Mouse (Mus musculus) lung, embryonic 15.5 days (tissue): ENCODE data around the gene Ift27. TPM values are rescaled to one million over a fixed set of nuclear protein-coding genes. Genes with fewer than 3 reads are reported as not detected.

Experiments used
- ATAC-seq: fragments of 200-750 bp; cut with Nextera tagmentation; 2 replicates; pipeline ENCODE4 v1.8.0; 2017; ENCODE audit warnings: moderate number of reproducible peaks, borderline replicate concordance; ENCODE audit not compliant: low FRiP score, low TSS enrichment; ENCODE audit errors: extremely low read depth
- H3K27ac ChIP-seq: fragments of 300-500 bp; sonication (generic); 2 replicates; pipeline ENCODE4 v1.5.1; 2015; ENCODE audit warnings: moderate library complexity, mild to moderate bottlenecking, inconsistent platforms
- H3K27me3 ChIP-seq: fragments of 300-500 bp; sonication (generic); 2 replicates; pipeline ENCODE4 v1.6.1; 2015; ENCODE audit warnings: inconsistent platforms
- H3K36me3 ChIP-seq: fragments of 300-500 bp; sonication (generic); 2 replicates; pipeline ENCODE4 v1.6.1; 2015; ENCODE audit warnings: inconsistent platforms
- H3K4me1 ChIP-seq: fragments of 300-500 bp; sonication (generic); 2 replicates; pipeline ENCODE4 v1.6.1; 2015; ENCODE audit warnings: inconsistent platforms
- H3K4me2 ChIP-seq: fragments of 300-500 bp; sonication (generic); 2 replicates; pipeline ENCODE4 v1.6.1; 2015; ENCODE audit warnings: inconsistent platforms, mild to moderate bottlenecking, moderate library complexity
- H3K4me3 ChIP-seq: fragments of 300-500 bp; sonication (generic); 2 replicates; pipeline ENCODE4 v1.5.1; 2015; ENCODE audit warnings: mild to moderate bottlenecking, inconsistent platforms
- H3K9ac ChIP-seq: fragments of 300-500 bp; sonication (generic); 2 replicates; pipeline ENCODE4 v1.6.1; 2015; ENCODE audit warnings: inconsistent platforms
- H3K9me3 ChIP-seq: fragments of 300-500 bp; sonication (generic); 2 replicates; pipeline ENCODE4 v1.6.1; 2016; ENCODE audit warnings: inconsistent platforms
- WGBS: fragments of 180-500 bp; shearing (Covaris S2); methylation state at CpG from one replicate; pipeline ENCODE4 v1.1.7; 2015; 5-methylcytosine and 5-hydroxymethylcytosine counted together
- polyA plus RNA-seq: library from polyadenylated mRNA; unstranded; fragments of >200 nt; fragmentation: Nextera tagmentation; extraction: Ambion mirVana; gene quantifications from 2 replicates; pipeline ENCODE4 v1.2.1, GENCODE M21; 2015

The Ift27 gene
- polyA plus RNA-seq, 1 experiment from 2014 or later, result 88.0 TPM

DNA sequence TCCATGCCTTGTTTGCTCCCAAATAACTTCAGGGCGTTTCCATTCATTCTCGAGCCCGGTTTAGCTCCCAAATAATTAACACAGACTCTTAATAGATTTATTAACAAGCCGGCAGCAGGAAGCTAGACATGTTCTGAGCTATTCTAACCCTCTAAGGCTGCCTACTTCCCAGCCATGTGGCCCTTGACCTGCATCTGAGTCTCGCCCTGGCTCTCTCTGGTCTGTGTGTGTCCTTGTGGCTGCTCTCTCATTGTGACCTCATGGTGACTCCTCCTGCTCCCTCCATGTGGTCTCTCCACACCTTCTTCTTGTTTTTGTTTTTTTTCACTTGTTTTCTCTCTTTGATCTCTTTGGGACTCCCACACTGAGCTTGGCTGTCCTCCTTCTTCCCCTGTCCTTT, 13.0 kb upstream of the Ift27 start:
- Histone ChIP-seq H3K36me3 (no peaks in the 10 kb centered on the region), H3K4me2 (no peak overlapping the region), H3K27me3 (peaks cover 8% of the 10 kb centered on the region), H3K27ac (no peak overlapping the region), H3K9ac (no peak overlapping the region), H3K4me3 (no peak overlapping the region), H3K4me1 (peaks cover 6% of the 10 kb centered on the region), H3K9me3 (no peaks in the 10 kb centered on the region)
- WGBS, result 61% methylated on average over 5 of the region's 5 CpGs
- ATAC-seq, result no peak

DNA sequence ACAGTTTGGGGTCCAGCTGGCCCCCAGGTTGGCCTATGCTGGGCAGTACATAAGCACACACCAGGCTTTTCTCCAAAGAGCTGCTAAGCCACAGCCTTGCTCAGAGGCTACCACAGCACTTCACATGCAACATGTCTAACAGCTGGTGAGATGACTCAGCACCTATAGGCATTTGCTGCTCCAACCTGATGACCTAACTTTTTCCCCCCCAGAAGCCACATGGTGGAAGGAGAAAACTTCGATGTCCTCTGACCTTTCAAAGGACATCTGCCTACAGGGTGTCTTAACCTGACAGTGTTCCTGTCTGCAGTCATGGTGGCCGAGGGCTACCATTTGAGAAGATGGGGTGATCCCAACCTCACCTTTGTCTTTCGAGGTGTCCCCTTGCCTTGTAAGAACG, 11.7 kb upstream of the Ift27 start:
- Histone ChIP-seq H3K4me2 (no peak overlapping the region), H3K27ac (no peak overlapping the region), H3K27me3 (peaks cover 8% of the 10 kb centered on the region), H3K36me3 (no peaks in the 10 kb centered on the region), H3K9ac (no peak overlapping the region), H3K4me3 (no peak overlapping the region), H3K4me1 (peaks cover 9% of the 10 kb centered on the region), H3K9me3 (no peaks in the 10 kb centered on the region)
- no peak for ATAC-seq
- WGBS, result 83% methylated on average over 4 of the region's 4 CpGs

DNA sequence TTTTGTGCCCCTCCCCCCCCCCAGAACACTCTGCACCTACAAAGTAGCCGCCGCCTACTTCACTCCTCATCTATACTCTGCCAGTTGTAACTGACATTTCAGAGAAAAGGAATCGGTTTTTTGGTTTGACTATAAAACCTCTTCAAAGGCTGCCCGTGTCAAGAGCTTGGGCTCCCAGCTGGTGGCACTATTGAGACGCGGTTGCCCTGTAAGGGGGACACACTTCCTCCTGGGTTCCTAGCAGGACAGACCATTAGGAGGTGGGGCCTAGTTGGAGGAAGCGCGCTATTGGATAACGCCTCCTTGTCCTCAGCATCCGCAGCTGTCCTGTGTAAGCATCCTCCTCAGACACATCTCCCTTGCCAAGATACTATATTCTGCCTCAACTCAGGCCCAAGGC, 10.9 kb upstream of the Ift27 start:
- ATAC-seq, result peak; percentile 73; the same call in 1 of the 2 replicates
- Histone ChIP-seq H3K4me1 (peaks cover 9% of the 10 kb centered on the region), H3K27ac (no peak overlapping the region), H3K27me3 (peaks cover 8% of the 10 kb centered on the region), H3K4me2 (peak overlapping the region; percentile 10; the same call in 1 of the 2 replicates), H3K9me3 (no peaks in the 10 kb centered on the region), H3K36me3 (no peaks in the 10 kb centered on the region), H3K9ac (no peak overlapping the region), H3K4me3 (no peak overlapping the region)
- WGBS, result 3% methylated on average over 10 of the region's 10 CpGs

GRCm38 (mm10) chr15:78181701-78182405, 7.9 kb upstream of the Ift27 start:
- H3K4me3 ChIP-seq, result no peak overlapping the region
- H3K4me1 ChIP-seq, result peaks cover 9% of the 10 kb centered on the region
- 0 out of 2 replicates have a peak overlapping the region, but pooled peaks have one; percentile 33 for H3K27ac ChIP-seq
- no peak for ATAC-seq
- WGBS, result 23% methylated on average over 8 of the region's 8 CpGs
- no peaks in the 10 kb centered on the region for H3K9me3 ChIP-seq
- no peak overlapping the region for H3K9ac ChIP-seq
- no peaks in the 10 kb centered on the region for H3K36me3 ChIP-seq
- H3K4me2 ChIP-seq, result no peak overlapping the region
- peaks cover 8% of the 10 kb centered on the region for H3K27me3 ChIP-seq

DNA sequence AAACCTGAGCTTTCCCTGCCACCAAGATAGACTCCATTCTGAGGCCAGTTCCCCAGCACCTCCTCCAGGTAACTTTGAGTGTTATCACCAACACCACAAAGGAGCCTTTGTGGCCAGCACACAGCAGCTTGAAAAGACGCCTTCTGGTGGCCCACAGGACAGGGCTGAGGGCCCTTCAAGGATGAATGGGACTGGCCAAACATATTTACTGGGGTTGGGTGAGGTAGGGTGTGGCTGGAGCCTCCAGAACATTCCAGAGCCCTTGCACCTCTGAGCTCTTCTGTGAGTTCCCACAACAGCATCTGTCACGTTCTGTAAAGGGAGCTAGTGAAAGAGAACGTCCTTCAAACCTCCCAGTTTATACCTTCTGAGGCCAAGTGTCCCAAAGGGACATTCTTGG, 5.9 kb upstream of the Ift27 start:
- Histone ChIP-seq H3K27ac (peak overlapping the region; percentile 54; the same call in 1 of the 2 replicates), H3K36me3 (no peaks in the 10 kb centered on the region), H3K4me3 (no peak overlapping the region), H3K9me3 (no peaks in the 10 kb centered on the region), H3K4me1 (peaks cover 13% of the 10 kb centered on the region), H3K4me2 (no peak overlapping the region), H3K9ac (no peak overlapping the region), H3K27me3 (peaks cover 8% of the 10 kb centered on the region)
- no peak for ATAC-seq
- WGBS, result 54% methylated on average over 3 of the region's 3 CpGs

DNA sequence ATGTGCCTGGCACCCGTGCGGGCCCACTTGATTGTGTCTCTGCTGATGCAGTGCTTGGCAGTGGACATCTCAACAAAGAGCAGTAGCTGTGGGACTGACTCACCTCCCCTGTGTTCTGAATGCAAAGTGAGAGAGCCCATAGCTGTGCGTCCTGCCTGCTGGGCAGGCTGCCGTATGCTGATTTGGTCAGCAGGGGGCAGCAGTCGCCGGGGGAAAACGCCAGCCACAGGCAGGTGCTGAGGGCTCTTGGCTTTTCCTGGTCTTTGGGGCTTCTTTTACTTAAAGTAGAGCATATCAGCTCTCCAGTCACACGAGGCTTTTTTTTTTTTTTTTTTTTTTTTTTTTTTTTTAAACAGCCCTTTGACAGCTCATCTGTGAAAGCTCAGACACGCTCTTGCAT, 4.5 kb upstream of the Ift27 start:
- whole genome bisulfite sequencing, result 5% methylated on average over 9 of the region's 9 CpGs
- no peak for ATAC-seq
- Histone ChIP-seq H3K4me2 (no peak overlapping the region), H3K9me3 (no peaks in the 10 kb centered on the region), H3K36me3 (no peaks in the 10 kb centered on the region), H3K27ac (no peak overlapping the region), H3K27me3 (peaks cover 3% of the 10 kb centered on the region; the same call in 1 of the 2 replicates), H3K9ac (no peak overlapping the region), H3K4me1 (peaks cover 13% of the 10 kb centered on the region), H3K4me3 (no peak overlapping the region)

- H3K27me3 ChIP-seq, result no peaks in the 10 kb centered on the region
- H3K9ac ChIP-seq, result no peak overlapping the region
- ATAC-seq, result no peak
- no peaks in the 10 kb centered on the region for H3K9me3 ChIP-seq
- no peaks in the 10 kb centered on the region for H3K36me3 ChIP-seq
- H3K4me1 ChIP-seq, result peaks cover 22% of the 10 kb centered on the region
- no peak overlapping the region for H3K27ac ChIP-seq
- WGBS, result 43% methylated on average over 10 of the region's 10 CpGs
- no peak overlapping the region for H3K4me3 ChIP-seq
- H3K4me2 ChIP-seq, result no peak overlapping the region
Observed at GRCm38 (mm10) chr15:78177257-78177656, 3.4 kb upstream of the Ift27 start.

DNA sequence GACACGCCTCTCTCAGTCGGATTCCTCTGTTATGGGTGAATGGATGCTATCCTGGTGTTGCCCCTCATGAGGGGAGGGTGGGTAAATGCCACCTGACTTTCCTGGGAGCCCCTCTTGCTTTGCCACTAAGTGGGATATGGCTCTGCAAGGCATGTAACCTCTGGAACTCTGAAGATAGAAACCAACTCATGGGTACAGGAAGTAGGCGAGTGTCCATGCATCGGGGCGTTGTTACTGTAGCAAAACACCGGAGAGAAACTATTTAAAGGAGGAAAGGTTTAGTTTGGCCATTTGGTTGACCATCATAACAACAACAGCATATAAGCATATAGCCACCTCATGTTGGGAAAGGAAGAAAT, 959 bp upstream of the Ift27 start:
- Histone ChIP-seq H3K9ac (peak overlapping the region; percentile 36; the same call in 1 of the 2 replicates), H3K4me3 (peak overlapping the region; percentile 42), H3K9me3 (no peaks in the 10 kb centered on the region), H3K27me3 (no peaks in the 10 kb centered on the region), H3K4me1 (peaks cover 16% of the 10 kb centered on the region), H3K4me2 (peak overlapping the region; percentile 56), H3K27ac (no peak overlapping the region), H3K36me3 (no peaks in the 10 kb centered on the region)
- ATAC-seq, result no peak
- WGBS, result 73% methylated on average over 6 of the region's 6 CpGs

GRCm38 (mm10) chr15:78172899-78173817, 749 bp downstream of the Ift27 start:
- ATAC-seq, result peak; percentile 3

GRCm38 (mm10) chr15:78172256-78172898, 1.5 kb downstream of the Ift27 start:
- Histone ChIP-seq H3K4me2 (peak overlapping the region; percentile 82), H3K27me3 (no peaks in the 10 kb centered on the region), H3K4me1 (peaks cover 16% of the 10 kb centered on the region), H3K36me3 (no peaks in the 10 kb centered on the region), H3K4me3 (peak overlapping the region; percentile 63; the same call in 1 of the 2 replicates), H3K27ac (no peak overlapping the region), H3K9ac (no peak overlapping the region), H3K9me3 (no peaks in the 10 kb centered on the region)
- ATAC-seq, result no peak
- 63% methylated on average over 11 of the region's 11 CpGs for WGBS

More at GRCm38 (mm10) chr15:78172899-78173817, 749 bp downstream of the Ift27 start:
- peak overlapping the region; percentile 63 for H3K4me3 ChIP-seq
- H3K27ac ChIP-seq, result peak overlapping the region; percentile 21; the same call in 1 of the 2 replicates
- H3K4me1 ChIP-seq, result peaks cover 16% of the 10 kb centered on the region
- H3K9ac ChIP-seq, result peak overlapping the region; percentile 61
- H3K4me2 ChIP-seq, result peak overlapping the region; percentile 82
- WGBS, result 22% methylated on average over 26 of the region's 26 CpGs
- no peaks in the 10 kb centered on the region for H3K36me3 ChIP-seq
- H3K27me3 ChIP-seq, result no peaks in the 10 kb centered on the region
- no peaks in the 10 kb centered on the region for H3K9me3 ChIP-seq

DNA sequence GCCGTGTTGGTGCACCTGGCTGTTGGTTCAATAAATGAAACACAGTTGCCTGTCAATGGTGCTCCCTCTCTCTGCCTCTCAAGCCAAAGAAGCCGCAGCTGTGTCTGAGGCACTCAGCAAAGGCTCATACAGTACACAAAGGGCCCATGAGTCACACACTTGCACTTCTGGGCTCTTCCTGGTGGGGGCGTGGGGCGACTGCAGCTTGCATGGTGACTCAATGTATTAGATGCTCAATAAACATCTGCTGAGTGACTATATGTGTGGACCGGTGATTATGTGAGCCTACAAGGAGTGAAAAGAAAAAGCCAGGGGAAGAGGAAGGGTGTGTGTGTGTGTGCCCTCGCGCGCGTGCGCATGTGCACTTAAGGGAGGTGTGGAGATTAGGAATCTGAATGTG, 2.3 kb downstream of the Ift27 start:
- Histone ChIP-seq H3K36me3 (no peaks in the 10 kb centered on the region), H3K27me3 (no peaks in the 10 kb centered on the region)
- WGBS, result 89% methylated on average over 10 of the region's 10 CpGs

More for the DNA sequence above, 2.3 kb downstream of the Ift27 start:
- no peak for ATAC-seq
- Histone ChIP-seq H3K9me3 (no peaks in the 10 kb centered on the region), H3K9ac (no peak overlapping the region), H3K27ac (no peak overlapping the region), H3K4me3 (no peak overlapping the region), H3K4me1 (peaks cover 16% of the 10 kb centered on the region), H3K4me2 (no peak overlapping the region)
